Comparison of ENCODE assay signal across 12 mouse cellular contexts in the genomic region with DNA sequence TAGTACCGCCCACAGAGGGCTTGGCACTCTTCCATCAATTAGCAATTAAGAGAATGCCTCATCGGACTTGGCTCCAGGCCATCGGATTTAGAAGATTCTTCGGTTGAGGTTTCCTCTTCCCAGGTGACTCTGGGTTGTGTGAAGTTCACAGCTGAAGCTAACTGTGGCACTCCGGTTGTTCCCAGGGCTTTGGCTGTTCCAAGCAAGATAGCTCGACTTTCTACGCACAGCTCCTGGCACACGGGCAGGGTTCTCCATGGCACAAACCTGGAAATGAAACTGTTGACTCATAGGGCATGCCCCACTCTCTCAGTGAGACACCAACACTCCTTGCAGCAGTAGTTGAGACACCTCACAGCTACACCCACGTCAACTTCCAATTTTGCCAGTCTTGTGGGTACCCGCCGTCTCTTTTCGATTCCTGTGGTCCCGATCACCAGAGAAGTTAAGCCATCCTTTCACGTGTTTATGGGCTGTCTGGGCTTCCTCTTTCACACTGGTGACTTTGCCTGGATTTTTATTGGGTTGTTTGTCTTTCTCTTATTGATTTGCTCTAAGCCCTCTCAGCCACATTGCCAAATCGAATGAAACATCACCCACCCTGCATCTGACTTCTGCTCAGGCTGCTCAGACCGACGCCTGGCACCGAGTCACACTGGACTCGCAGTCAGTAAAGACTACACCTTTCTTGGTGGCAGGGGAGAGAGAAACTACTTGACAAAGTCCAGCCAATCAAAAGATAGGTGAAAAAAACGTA.
A peak's percentile ranks its signal among the peaks of the same experiment; 100 is the strongest.
DNase-seq lines count a peak whose midpoint lies in the region; ATAC-seq and TF ChIP-seq lines count a peak whose summit lies in the region.
"Had no signal": no experiment of that assay in that cellular context is flagged by ENCODE, and none has a peak within 500 bp of the region (broad histone marks: within the 10 kb centered on the region; RNA-seq: fewer than 3 reads in every experiment).

No protein-coding gene starts in this region.

- peak; percentile 69 for DNase-seq in hindbrain, postnatal 0 days (ENCODE audit: low spot score)
- peak; percentile 72 to 79 for DNase-seq in cerebellum, postnatal 14 days
- DNase-seq in left cerebral cortex, postnatal 36 days (ENCODE audit: low spot score in 2 of 2), result peak; percentile 60 to 62
- no peak for DNase-seq in spleen, adult 18-20 months
- no peak for DNase-seq in adipocyte (ENCODE audit: low spot score)
- DNase-seq in yolk sac, embryonic 10.5 days (ENCODE audit: low spot score), result no peak
- DNase-seq: gastrocnemius, postnatal 14 days; heart, postnatal 10 days had no signal

- TF ChIP-seq CTCF in hindbrain, postnatal 0 days (IDR thresholded peaks at IDR 0.05; ENCODE audit: low read depth), result no peak
- no peak for TF ChIP-seq CTCF in bone marrow, adult 2 months (IDR thresholded peaks at IDR 0.05; ENCODE audit: control insufficient read depth, insufficient read depth, low read length)

- no peak for ATAC-seq in hindbrain, postnatal 0 days
- no peak for ATAC-seq in hindbrain, embryonic 12.5 days (ENCODE audit: low FRiP score)

- intact Hi-C loops in left cerebral cortex, postnatal 36 days (cut with DNase I), result no loop called here

- no peak overlapping the region for H3K27ac ChIP-seq in hindbrain, postnatal 0 days
- no peak overlapping the region for H3K27ac ChIP-seq in hindbrain, embryonic 12.5 days
- H3K27ac ChIP-seq in bone marrow, adult 2 months (ENCODE audit: control insufficient read depth, insufficient read depth, low read depth, low read length, poor library complexity), result peak overlapping the region; percentile 29; the same call in 1 of the 2 replicates
- H3K27ac ChIP-seq: embryonic facial prominence, embryonic 13.5 days; stomach, embryonic 15.5 days had no signal

- no peaks in the 10 kb centered on the region for H3K9me3 ChIP-seq in hindbrain, postnatal 0 days (ENCODE audit: low read length)
- H3K9me3 ChIP-seq in hindbrain, embryonic 12.5 days (replicated peaks), result no peaks in the 10 kb centered on the region
- H3K9me3 ChIP-seq: embryonic facial prominence, embryonic 13.5 days; stomach, embryonic 15.5 days had no signal

- H3K27me3 ChIP-seq in hindbrain, postnatal 0 days (ENCODE audit: insufficient read depth, low read length), result no peaks in the 10 kb centered on the region
- H3K27me3 ChIP-seq in hindbrain, embryonic 12.5 days, result no peaks in the 10 kb centered on the region
- H3K27me3 ChIP-seq: embryonic facial prominence, embryonic 13.5 days; stomach, embryonic 15.5 days had no signal

- 80% methylated on average over 20 of the region's 20 CpGs for WGBS in hindbrain, postnatal 0 days
- WGBS in hindbrain, embryonic 12.5 days, result 92% methylated on average over 20 of the region's 20 CpGs
- WGBS in bone marrow, adult 2 months, result 64% methylated on average over 20 of the region's 20 CpGs

- no peak for TF ChIP-seq POLR2A in bone marrow, adult 2 months (IDR thresholded peaks at IDR 0.05; ENCODE audit: borderline replicate concordance, control insufficient read depth, low read depth, low read length)

- H3K4me2 ChIP-seq in hindbrain, postnatal 0 days (ENCODE audit: low read depth, low read length), result no peak overlapping the region
- H3K4me2 ChIP-seq in hindbrain, embryonic 12.5 days (replicated peaks), result no peak overlapping the region
- H3K4me2 ChIP-seq: embryonic facial prominence, embryonic 13.5 days; stomach, embryonic 15.5 days had no signal

- no peak overlapping the region for H3K4me3 ChIP-seq in hindbrain, postnatal 0 days (ENCODE audit: low read length)
- no peak overlapping the region for H3K4me3 ChIP-seq in hindbrain, embryonic 12.5 days
- H3K4me3 ChIP-seq in bone marrow, adult 2 months (replicated peaks; ENCODE audit: control insufficient read depth, low read depth, low read length), result no peak overlapping the region
- H3K4me3 ChIP-seq: embryonic facial prominence, embryonic 13.5 days; stomach, embryonic 15.5 days had no signal

- no peak overlapping the region for H3K9ac ChIP-seq in hindbrain, postnatal 0 days (replicated peaks; ENCODE audit: low read length)
- H3K9ac ChIP-seq in hindbrain, embryonic 12.5 days, result no peak overlapping the region
- H3K9ac ChIP-seq: embryonic facial prominence, embryonic 13.5 days; stomach, embryonic 15.5 days had no signal

- no peaks in the 10 kb centered on the region for H3K36me3 ChIP-seq in hindbrain, postnatal 0 days (ENCODE audit: insufficient read depth, low read length)
- no peaks in the 10 kb centered on the region for H3K36me3 ChIP-seq in hindbrain, embryonic 12.5 days
- H3K36me3 ChIP-seq: embryonic facial prominence, embryonic 13.5 days; stomach, embryonic 15.5 days had no signal

- H3K4me1 ChIP-seq in hindbrain, postnatal 0 days (ENCODE audit: insufficient read depth, low read length), result peaks cover 15% of the 10 kb centered on the region
- 0 out of 2 replicates have a peak, but pooled peaks cover 7% of the 10 kb centered on the region for H3K4me1 ChIP-seq in hindbrain, embryonic 12.5 days
- no peaks in the 10 kb centered on the region for H3K4me1 ChIP-seq in bone marrow, adult 2 months (ENCODE audit: control insufficient read depth, insufficient read depth, low read length)

Comparison
In these comparisons a context has a peak if more than half of its experiments do, and no peak if none do; other contexts are left out.
1. DNase-seq: peak in hindbrain, postnatal 0 days (single experiment), cerebellum, postnatal 14 days (2 of 2) and left cerebral cortex, postnatal 36 days (2 of 2); none in spleen, adult 18-20 months (0 of 2), adipocyte (single experiment) and yolk sac, embryonic 10.5 days (single experiment).